Mouse (Mus musculus) right cerebral cortex, postnatal 25 days (tissue): ENCODE results near the gene 9330182O14Rik.

Experiments used
- DNase-seq: peaks from one replicate; pipeline ENCODE4 v3.0.0; 2022

9330182O14Rik gene

DNA sequence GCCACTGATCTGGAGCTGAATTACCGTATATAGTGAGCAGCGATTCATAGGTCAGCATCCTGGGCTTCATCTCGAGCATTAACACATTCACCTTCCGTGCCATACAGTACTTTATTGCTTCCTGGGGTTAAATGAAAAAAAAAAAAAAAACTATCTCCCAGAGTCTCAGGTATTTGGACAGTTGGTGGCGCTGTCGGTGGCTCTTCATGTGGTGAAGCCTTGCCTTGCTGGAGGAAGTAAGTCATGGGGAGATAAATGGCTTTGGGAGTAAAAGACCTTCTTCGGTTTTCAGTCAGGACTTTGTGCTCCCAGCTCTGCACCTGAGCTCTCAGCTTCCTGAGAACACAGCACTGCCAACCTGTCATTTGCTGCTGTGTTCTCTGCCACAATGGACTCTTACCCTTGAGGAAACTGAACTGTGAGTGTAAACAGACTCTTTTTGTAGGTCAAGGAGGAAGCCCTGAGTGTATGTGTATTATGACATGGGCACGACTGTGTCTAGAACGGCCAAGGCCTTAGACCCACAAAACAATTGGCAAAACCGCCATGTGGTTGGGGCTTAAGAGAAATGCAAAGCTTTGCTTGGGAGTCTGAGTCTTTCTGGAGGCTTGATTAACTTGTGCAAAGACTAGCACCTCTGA lies at the start of gene 9330182O14Rik:
Gene 9330182O14Rik (plus strand): TSS at position 214 of the 641 bp plus-strand sequence.
- DNase-seq = no peak

DNA sequence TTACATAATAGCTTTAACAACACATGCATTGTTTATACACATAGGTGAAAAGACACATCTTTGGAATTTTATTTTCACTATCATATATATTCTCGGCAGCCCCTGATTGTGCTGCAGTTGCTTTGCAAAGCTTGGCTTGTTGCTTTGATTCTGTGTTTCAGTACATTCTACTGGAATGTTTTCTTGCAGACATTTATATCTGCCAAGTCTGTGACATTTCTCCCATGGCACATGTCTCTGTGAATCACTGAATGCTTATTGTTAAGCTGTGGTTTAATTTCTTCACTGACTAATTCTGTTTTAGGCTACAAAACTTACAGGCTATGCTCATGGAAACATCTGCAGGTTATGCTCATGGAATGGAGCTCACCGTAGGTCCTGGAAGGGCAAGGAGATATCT lies 30.9 kb upstream of the 9330182O14Rik start:
- DNase-seq = no peak

DNA sequence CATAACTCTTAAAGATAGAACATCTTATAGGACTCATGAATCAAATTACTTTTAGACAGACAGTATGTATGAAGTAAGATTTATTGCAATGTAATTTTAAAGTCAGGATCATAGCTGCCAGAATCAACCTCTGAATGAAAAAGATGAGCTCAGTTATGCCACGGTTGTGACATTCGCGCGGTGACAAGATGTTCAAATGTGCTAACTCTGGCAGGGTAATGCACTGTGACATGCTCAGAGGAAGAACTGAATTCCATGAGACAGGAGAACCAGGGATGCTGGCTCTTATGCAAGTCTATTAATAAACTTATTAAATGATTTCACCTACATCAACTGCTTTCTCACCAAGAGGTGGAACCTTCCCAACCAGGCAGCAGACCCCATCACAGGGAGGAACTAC lies 28.5 kb upstream of the 9330182O14Rik start:
- DNase-seq = no peak

DNA sequence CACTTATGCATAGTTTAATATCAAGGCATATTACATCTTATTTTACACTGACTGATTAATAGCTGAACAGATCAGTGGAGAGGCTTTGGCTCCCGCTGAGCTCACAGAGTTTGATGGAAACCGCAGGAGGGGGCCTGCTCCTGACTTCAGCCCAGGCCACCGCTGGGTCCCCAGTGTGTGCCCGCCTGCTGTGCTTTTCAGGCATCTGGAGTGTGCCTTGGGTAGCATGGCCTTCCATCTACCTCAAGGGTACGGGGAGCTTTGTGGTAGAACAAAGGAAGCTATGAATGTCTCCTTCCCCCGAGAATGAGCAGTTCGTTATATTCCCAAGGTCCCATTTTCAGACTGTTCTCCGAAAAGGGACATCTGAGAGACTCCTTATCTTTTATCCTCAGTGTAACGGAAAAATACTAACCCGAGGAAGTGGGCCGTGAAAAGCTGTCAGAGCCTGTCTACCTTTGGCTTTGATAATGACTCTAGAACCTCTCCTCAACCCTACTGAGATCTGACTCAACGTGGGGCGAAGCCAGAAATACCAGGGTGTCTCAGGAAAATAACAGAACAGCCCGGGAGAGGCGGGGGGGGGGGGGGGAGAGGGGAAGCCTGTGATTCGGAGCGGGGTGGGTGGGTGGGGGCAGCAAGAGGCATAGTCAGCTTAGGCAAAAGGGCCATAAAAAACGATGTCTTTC lies 20.1 kb upstream of the 9330182O14Rik start:
- DNase-seq = no peak

DNA sequence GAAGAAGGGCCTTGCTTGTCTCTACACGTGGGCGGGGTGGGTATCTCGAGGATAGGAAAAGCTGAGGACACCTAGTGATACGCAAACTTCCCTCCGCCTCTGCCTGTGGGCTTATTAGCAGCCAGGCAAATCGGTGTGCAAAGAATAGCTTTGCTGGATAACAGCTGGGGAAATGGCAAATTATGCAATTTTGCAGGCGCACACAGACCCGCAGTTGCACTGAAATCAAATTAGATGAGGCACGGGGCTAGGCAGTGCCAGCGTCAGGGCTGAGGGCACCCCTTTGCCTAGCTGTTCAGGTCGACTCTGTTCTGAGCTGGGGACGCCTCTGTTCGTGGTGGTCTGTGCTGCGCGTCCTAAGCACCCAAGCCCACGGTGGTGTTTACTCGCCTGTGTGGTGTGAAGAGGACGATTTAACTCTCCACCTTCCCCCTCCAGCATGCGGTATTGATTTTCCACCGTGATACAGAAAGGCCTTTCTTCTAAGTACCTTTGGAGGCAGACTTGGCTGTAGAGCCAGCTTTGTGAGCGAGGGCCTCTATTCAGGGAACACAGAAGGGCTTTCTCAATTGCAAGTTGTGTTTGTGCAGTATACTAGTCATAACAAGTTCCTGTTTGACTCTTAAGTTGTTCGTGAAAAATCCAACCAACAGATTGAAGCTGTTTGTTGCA lies 19.4 kb upstream of the 9330182O14Rik start:
- DNase-seq = peak; percentile 25

DNA sequence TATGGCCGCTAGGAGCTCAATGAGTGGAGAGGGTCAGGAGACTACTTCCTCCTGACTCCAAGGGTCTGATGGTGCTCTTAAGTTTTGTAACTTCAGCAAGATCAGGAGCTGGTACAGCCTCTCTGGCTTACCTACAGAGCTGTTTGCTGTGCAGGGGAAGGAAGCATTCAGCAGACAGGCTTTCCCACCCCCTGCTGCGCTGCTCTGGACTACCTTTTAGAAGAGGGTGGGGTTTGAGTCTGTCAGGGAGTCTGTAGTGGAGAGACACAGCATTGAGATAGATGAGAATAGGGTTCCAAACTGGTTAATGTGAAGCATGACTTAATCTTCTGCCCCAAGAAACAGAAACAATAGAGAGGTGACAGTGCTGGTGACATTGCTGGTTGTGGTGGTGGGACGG lies 17.8 kb upstream of the 9330182O14Rik start:
- DNase-seq = no peak

DNA sequence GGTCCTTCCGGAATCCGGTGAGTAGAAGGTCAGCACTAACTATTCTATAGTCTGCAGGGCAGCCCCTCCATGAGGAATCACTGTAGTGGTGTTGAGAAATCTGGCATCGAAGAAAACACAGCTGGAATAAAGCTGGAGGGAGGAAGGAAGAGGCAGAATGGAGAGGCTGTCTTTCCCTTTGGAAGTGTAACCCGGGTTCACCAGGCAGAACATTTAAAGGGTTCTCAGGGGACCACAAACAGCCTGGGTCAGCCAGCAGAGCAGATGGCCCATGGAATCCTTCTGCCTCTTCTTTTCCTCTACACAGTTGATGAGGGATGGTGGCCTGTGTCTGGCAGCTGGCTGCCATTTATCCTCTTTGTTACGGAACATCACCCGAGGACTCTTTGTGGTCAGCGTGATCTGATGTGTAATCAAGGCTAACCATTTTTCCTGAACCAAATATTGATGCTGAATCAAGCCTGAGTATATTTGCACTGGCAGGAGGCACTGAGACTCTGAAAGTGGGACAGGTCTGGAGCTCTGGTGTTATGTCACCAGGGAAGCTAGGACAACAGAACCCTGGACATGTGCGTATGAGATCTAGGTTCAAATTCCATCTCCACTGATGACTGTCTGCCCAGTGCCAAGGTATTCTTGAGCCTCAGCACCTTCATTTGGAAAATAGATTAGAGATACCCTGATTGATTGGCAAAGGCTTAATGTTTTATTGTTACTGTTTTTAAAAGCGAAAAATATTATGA lies 9.8 kb upstream of the 9330182O14Rik start:
- no peak for DNase-seq

DNA sequence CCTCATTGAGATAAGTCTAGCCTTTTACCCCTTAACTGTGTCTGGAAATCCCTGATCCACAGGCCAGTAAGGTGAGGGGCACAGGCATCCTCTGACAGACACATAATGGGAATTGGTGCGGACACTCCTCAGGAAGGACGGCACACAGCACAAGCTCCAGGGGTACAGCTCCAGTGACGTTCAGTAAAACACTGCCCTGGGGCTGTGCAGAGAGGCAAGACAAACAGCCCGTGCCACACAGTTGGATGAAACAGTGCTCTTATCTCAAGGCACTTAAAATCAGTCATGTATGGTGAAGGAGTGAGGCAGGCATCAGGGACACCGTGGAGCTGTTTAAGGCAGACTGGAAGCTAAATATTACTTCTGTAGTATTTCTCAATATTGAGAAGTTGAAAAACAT lies 4.7 kb upstream of the 9330182O14Rik start:
- DNase-seq = no peak

DNA sequence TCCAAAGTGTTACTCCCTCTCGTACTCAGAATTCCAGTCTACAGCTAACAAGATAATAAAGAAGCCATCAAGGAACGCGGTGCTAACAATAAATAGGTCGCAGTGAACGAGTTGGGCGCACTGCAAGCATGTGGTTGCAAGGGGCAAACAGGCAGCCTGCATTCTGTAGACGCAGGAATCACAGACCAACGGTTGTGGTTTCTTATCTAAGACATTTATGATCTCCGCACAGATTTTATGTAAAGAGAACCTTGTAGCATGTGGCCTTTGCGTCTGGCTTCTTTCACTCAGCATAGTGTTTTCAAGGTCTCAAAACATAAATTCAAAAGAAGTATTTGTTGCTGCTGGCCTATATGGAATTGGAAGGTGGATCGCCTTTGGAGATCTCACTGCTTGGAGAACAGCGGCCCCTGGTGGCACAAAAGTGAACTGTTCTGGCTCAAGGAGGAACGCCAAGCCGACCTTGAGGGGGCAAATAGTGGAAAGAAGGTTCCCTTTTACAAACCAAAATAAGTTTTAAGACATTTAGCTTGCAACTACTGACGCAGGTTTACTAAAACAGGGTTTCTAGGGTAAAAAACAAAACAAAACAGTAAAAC lies 3.2 kb upstream of the 9330182O14Rik start:
- peak; percentile 63 for DNase-seq

DNA sequence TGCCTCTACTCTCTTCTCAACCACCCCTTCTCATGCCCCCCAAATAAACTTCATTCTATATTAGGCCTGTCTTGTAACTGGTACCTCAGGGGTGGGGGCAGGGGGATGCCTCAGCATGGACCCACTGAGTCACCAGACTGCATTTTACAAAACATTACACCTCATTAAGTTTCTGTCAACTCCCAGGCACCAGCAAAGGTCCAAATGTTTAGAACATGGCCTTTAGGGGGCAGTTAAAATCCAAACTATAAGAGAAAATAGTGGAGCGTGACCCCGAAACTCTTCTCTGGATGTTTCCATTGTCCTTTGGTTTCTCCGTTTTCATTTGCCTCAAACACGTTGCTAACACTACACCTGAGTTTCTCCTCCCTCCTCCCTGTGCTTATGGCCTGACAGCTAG lies 1.8 kb upstream of the 9330182O14Rik start:
- DNase-seq = no peak

DNA sequence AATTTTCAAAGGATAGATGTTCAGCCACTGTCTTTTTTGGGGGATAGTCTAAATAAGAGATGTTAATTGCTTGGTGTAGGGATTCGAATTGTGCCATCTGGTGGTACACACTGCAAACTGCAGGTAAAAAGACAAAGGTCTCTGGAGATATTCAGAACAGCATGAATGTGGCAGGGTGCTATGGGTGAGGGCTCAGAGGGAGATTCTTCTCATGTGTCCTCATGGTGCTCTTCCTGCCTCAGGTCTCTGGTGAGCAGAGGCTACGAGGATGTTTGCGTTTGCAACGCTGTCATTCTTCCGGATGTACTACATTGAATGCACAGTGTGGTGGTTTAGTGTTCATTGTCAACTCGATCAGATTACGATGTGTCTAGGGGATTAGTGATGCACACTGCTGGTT lies 10.1 kb downstream of the 9330182O14Rik start:
- peak; percentile 19 for DNase-seq

DNA sequence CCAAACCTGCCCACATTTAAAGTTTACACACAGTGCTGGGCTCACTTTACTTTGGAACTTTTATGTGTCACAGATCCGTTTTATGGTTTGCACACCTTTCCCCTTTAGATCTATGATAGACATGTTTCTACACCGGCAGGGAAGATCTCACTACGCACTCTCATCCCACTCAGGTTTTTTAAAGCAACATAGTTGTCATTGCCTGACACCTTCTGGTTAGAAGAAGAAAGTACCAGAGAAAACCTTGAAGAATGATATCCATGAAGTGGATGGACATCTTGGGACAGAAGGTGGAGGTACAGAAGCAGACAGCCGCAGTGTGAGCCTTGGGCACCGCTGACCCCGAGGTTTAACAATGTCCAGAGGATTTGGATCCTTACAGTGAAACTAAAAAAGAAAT lies 23.5 kb downstream of the 9330182O14Rik start:
- DNase-seq = no peak

DNA sequence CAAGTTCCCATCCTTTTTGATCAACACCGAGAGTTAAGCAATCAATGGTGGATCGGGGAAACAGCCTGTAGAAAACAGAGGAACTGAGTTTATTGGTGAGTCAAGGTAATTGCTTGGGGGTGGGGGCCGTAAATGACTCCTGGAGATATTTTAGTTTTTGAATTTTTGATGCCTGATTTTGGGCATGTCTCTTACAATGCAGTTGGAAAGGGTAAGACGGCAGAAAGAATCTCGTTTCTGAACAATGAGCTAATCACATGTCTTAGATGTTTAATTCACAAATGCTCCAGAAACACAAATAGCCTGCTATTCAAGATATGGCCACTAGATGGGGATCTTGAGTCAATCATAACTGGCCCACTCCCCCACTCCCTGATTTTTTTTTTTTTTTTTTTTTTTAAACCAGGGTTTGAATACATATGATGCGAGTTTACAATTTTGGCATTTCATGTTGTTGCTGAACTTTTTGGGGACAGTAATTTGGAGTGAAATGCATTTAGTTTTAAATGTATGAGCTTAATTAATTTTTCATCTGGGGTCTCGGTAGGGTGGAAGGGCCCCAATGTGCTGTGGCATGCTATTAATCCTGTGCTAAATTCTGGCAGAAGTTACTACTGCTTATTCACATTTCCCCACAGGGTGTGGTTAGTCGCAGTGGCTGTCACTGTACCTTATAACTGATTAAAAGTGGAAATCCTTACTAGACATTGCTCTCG lies 32.6 kb downstream of the 9330182O14Rik start:
- no peak for DNase-seq

DNA sequence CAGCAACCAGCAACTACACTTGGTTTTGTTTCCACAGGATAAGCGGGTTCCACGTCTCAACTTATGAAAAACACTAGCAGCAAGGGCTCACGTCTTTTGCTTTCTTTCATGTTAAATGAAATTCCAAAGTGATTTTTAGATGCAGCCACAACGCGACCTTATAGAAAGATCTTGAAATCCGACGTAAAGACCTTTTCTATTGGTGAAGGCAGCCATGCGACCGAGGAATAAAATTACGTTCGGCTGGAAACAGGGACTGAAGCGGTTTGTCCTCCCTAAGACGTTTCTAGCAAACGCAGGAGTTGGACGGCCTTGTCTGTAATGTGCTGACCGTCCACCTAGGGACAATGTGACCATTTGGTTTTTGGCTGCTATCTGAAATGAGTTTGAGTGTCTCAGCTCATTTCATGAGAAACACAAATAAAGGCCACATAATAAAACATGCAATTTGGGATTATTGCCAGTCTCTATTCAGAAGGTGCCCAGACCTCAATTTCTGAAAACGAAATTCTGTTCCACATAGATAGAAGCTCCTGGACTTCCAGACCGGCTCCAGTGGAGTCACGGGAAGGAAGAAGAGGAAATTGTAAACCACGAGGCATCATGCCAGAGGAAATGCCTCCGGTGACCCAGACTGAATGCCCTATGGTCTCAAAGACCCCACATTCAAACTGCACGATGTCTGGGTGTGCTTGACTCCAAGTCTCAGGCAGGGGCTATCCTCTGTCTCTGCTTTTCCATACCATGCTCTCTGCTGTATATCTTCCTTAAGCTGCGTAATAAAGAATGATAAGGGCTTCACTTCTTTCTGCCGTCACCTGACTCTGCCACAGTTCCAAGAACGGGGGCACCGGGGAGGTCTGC lies 33.3 kb downstream of the 9330182O14Rik start:
- DNase-seq = no peak

DNA sequence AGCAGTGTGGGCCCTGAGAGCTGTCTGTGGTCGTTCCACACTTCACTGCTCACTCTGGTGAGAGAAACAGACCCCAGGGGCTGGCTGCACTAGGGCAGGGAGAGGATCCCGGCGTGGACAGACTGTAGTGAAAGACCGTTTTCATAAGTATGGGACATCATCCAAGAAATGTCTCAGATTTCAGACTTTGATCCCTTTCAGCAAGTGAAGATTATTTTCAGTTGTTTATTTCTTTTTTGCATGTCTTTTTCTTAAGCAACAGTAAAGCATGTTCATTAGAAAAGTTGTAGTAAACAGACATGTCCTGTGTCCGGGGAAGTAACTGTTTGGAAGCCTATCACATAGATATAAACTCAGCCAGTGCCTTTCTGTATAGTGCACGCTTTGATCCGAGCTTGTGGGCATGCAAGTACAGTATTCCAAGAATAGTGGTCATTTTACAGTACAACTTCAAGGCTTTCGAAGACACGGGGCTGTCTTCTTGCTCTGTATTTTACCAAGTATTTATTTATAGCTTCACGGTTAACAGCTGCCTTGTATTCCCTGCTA lies 34.0 kb downstream of the 9330182O14Rik start:
- DNase-seq = no peak

DNA sequence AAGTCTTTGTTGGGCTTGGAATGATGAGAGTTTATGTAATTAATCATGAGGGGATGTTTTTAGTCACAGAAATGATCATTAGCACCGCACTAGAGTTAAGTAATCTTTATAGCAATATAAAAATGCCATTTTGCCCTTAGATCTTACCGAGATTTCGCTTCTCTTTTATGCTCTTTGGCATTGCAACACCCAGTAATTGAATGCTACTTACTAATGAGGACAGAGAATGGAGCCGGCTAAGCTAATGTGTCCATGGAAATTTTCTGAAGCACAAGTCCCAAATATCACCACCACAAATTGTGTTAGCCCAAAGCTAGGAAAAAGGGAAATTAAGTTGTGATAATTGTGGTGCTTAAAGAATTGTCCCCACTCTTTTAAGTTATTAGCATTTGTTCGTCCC lies 34.9 kb downstream of the 9330182O14Rik start:
- DNase-seq = no peak

DNA sequence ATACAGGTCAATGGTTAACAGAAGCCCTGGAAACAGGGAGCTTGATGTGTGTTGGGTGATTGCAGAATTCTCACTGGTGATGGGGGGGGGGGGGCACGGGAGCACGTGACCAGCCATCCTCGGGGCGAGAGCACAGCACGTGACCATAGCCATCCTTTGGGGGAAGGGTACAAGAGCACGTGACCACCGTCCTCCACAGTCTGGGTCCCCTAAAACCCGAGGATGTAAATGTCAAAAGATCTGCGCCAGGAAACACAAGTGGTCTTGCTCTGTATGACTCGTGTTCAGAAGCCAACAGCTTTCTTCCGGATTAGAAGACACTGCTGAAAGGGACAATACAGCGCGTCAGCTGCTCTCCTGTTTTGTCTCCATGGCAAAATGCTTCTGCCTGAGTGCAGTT lies 35.5 kb downstream of the 9330182O14Rik start:
- no peak for DNase-seq

DNA sequence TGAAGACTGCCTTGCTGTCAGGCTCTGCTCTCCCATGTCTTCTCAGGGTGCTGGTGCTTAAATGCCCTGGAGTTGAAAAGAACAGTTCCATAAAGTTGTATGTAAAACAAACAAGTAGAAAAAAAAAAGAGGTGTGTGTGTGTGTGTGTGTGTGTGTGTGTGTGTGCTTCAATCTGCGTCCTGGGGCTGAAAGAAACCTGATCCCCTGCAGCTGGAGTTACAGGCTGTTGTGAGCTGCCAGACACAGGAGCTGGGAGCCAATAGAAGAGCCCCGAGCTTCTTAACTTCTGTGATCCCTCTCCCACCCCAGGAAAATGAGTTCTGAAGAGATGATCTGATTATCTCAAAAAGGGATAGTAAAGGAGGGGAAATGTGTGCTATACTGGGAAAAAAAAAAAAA lies 45.3 kb downstream of the 9330182O14Rik start:
- DNase-seq = no peak

DNA sequence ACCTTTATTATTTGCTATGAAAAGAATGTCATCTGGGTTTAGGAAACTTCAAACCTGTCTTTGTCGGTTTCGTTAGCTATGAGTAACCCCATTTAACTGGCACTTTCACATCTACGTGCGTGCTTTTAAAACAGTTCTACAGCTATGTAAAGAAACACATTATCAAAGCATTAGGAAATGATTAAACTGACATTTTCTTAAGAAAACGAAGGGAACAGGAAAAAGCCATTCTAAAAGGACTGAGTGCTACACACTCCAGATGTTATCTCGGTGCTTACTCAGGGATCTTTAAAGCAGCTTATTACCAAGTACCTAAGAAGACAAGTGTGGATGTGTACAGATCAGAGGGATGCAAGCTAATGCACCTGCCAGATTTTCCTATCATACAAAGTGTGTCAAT lies 52.9 kb downstream of the 9330182O14Rik start:
- DNase-seq = no peak
